Mouse (Mus musculus): ENCODE results near the gene AC134908.4.

AC134908.4 gene

DNA sequence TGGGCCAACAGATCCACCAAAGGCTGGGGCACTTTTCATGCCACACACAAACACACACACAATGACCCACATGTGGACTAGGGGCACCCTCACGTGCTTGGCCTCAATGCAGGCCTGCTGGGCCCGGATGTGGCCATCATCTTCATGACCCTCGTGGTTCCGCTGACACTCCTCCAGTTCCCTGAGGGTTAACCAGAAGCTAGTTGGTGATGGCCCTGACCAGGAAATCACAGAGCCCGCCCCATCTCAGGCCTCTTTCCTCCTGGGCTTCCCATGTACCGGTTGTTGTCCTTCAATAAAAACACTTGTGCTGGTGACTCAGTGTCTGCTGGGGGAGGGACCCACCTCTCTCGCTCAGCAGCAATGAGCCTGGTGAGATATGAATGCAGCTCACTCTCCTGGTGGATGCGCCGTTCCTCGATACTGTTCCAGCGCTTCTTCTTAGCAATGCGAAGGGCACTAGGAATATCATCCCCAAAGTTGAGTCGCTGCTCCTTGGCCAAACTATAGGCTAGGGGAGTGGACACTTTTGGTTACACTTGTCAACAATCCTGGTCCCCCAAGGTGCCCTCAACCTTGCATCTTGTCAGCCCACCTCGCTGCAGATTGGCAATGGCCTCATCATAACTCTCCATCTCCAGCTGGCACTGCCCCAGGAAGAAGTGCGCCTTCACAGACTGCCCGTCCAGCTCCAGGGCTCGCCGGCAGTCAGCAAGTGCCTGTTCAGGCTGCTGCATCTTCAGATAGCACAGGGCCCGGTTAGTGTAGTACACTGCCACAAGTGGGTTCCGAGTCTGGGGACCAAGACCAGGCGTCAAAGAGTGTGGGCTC is 36.2 kb upstream of the AC134908.4 start:
- in situ Hi-C loops (cut with MboI): no loop called here

DNA sequence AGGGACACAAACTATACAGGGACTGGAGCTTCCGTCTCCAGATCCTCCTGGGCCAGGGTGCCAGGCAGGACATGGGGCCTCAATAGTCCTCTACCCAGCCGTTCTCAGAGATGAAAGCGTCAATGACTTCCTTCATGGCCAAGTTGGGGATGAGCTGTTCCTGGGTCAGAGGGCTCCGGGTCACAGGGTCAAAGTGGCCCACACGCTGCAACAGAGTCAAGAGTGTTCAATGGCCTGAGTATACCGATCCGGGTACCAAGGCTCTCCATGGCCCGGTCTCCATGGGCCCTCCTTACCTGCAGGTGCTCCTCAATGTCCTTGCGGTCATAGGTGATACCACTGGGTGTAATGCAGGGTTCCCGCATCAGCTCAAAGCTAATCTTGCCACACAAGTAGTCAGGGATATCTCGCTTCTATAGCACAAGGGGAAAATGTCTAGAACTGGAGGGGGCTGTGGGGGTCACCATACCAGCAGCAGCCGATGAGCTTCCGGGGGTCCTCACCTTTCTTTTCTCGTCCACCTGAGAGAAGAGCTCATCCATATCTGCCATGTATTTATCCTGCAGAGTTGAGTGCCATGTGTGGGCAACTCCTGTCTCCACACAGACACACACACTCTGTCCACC is 35.5 kb upstream of the AC134908.4 start:
- in situ Hi-C loops (cut with MboI): no loop called here

DNA sequence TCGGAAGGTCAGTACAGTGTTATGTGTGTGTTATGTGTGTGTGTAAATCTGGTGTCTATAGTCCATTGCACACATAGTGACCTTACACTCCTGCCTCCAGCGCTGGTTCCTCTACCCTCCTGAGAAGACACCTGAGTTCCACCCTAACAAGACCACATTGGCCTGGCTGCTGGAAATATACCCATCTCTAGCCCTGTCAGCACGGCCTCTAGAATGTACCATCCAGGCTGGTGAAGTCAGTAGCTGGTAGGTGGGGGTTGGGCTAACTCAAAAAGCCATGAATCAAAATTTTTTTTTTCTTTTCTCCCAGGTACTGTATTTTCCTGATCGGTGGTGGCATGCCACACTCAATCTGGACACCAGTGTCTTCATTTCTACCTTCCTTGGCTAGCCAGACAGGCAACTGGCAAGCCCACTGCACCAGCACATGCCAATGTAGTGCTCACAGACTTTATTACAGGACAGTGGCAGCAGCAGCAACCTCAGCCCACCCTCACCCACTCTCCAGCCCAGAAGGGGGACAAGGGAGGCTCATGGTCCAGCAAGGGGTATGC is 34.8 kb upstream of the AC134908.4 start:
- in situ Hi-C loops (cut with MboI): no loop called here

DNA sequence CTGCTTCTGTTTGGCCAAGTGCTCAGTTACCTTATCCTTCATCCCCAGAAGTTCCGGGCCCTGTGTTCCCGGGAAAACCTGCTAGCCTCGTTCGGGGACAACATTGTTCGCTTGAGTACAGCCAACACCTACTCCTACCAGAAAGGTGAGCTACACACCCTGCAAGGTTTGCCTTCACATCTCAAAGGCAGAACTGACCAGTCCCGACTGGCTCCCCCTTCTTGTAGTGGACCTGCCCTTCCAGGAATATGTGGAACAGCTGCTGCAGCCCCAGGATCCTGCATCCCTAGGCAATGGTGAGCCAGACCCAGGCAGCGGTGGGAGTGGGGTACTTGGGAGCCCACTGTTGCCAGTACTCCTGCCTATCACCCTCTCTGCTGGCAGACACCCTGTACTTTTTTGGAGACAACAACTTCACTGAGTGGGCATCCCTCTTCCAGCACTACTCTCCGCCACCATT is 34.1 kb upstream of the AC134908.4 start:
- in situ Hi-C loops (cut with MboI): no loop called here

DNA sequence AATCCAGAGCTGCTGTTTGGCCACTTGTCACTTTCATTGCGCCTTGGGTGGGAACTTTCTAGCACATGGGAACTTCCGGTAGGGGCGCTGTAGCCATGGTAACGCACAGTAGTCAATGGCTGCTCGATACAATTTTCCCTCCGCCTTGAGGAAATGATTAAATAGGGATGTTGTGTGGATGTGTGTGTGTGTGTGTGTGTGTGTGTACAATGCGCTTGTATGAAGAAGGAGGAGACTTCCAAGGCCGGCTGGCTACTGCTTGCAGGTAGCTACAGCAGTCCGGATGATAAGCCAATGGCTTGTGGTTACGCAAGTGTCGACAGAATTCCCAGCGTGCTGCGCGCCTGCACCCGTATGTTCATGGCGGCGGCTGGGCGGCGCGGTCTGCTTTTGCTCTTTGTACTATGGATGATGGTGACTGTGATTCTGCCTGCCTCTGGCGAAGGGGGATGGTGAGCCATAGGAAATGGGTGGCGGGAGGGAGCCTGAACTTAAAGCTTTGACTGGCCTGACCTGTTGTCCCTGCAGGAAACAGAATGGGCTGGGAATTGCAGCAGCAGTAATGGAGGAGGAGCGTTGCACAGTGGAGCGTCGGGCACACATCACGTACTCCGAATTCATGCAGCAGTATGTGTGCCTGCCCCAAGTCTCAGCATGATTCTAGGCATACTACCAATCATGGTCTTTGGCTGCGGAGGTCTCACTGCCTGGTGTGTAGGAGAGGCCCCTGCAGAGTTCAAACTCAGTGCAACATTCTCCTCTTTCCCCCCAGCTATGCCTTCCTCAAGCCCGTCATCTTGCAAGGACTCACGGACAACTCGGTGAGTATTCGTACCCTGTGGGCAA is 33.5 kb upstream of the AC134908.4 start, which contains the start of gene Jmjd8:
Gene Jmjd8, plus strand, starts transcription at position 156 of the 846 bp plus-strand sequence.
- in situ Hi-C loops (cut with MboI): no loop called here

DNA sequence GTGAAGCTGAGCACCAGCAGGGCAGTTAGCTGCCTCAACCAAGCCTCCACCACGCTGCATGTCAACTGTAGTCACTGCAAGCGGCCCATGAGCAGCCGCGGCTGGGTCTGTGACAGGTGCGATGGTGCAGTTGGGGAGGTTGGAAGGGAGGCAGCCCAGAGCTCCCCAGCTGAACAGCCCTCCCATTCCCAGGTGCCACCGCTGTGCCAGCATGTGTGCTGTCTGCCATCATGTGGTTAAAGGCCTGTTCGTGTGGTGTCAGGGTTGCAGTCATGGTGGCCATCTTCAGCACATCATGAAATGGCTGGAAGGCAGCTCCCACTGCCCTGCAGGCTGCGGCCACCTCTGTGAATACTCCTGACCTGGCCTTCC is 32.8 kb upstream of the AC134908.4 start:
- in situ Hi-C loops (cut with MboI): no loop called here

DNA sequence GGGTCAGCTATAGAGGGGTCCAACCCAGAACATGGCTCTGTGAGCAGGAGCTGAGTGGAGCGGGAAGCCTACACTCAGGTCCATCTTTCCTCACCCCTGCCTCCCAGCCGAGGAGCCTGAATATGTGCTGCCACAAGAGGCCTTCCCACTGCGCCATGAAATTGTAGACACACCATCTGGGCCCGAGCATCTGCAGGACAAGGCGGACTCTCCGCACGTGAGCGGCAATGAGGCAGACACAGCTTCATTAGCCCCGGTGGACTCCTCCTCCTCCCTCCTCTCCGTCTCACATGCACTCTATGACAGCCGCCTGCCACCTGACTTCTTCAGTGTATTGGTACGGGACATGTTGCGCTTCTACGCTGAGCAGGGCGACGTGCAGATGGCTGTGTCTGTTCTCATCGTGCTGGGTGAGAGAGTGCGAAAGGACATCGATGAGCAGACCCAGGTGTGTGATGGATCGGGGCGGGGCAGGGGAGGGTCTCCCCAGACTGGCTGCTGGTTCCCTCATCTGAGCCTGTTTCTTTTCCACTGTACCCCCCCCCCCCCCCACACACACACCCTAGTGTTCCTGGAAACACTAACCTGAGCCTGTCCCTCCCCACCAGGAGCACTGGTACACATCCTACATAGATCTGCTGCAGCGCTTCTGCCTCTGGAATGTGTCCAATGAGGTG is 32.2 kb upstream of the AC134908.4 start:
- in situ Hi-C loops (cut with MboI): no loop called here

DNA sequence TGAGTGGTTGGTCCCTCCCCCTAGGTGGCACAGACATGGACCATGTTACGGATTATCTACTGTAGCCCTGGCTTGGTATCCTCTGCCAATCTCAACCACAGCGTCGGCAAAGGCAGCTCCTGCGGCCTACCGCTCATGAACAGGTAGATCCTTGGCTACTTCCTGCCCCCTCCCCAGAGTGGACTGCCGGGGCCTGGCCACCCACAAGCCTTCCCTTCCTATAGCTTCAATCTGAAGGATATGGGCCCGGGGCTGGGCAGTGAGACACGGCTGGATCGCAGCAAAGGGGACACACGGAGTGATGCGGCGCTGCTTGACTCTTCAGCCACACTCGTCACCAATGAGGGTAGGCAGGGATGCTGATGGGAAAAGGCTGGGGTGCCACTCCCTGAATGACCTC is 31.6 kb upstream of the AC134908.4 start:
- in situ Hi-C loops (cut with MboI): no loop called here

DNA sequence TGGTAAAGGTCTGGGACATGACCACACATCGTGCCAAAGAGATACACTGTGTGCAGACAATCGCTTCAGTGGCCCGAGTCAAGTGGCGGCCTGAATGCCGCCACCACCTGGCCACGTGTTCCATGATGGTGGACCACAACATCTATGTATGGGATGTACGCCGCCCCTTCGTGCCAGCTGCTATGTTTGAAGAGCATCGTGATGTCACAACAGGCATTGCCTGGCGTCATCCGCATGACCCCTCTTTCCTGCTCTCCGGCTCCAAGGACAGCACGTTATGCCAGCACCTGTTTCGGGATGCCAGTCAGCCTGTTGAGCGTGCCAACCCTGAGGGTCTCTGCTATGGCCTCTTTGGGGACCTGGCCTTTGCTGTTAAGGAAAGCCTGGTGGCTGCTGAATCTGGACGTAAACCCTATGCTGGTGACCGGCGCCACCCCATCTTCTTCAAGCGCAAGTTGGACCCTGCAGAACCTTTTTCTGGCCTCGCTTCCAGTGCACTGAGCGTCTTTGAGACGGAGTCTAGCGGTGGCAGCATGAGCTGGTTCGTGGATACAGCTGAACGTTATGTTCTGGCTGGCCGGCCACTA is 30.6 kb upstream of the AC134908.4 start:
- in situ Hi-C loops (cut with MboI): no loop called here

DNA sequence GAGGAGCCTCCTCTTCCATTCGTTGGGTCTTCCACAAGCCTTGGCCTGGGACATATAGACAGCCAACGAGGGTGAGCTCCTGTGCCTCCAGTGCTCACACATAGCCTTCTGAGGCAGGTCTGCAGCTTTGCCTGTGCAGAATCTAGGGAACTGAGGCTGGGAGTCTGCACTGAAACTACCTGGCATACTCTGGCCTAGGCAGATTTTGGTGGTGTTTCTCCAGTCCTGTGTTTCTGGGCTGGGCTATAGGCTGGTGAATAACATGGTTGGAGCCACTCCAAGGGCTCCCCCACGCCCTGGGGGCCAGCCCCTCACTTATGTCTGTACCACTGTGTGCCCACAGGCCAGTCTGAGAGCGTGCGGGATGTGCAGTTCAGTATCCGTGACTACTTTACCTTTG is 29.9 kb upstream of the AC134908.4 start:
- in situ Hi-C loops (cut with MboI): no loop called here

DNA sequence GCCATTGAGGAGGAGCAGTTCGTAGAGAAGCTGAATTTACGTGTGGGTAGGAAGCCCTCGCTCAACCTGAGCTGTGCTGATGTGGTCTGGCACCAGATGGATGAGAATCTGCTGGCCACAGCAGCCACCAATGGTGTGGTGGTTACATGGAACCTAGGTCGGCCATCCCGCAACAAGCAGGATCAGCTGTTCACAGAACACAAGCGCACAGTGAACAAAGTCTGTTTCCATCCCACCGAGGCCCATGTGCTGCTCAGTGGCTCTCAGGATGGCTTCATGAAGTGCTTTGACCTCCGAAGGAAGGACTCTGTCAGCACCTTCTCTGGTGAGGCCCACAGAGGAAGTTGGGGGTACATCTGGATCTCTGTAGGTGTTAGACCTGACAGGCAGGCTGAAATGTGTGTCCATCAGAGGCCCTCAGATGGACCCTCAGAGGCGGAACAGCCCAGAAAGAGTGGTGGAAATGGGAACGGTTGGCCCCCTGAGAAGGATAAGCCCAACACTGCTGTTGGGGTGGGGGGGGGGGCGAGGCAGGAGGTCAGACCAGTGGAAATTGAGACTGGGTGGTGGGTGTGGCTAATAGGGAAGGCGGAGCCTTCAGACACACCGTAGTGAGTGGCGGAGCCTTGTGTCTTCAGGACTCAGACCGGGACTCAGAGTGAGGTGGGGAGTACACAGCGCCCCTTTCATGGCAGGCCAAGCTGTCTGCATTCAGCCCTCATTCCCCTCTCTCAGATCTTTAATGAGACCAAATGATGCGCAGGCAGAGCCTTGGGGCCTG is 29.1 kb upstream of the AC134908.4 start:
- in situ Hi-C loops (cut with MboI): no loop called here

DNA sequence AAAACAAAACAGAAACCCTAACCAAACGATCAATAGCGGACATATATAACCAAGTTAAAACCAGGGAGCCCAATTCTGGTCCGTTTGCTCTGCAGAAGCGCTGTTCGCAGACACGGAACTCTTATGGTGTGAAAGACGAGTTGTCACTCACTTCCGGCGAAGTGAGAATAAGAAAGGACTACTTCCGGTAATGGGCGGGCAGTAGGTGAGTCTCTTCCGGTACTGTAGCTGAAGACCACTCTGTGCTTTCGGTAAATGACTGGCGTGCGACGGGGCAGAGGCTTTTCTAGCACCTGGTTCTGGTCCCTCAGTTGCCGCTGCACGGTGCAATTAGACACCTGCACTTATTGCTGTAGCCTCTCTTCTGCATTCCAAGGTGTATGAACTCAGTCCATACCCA is 28.0 kb upstream of the AC134908.4 start, which contains the start of gene Wdr24:
Gene Wdr24, plus strand, starts transcription at position 176 of the 400 bp plus-strand sequence.
- in situ Hi-C loops (cut with MboI): no loop called here

DNA sequence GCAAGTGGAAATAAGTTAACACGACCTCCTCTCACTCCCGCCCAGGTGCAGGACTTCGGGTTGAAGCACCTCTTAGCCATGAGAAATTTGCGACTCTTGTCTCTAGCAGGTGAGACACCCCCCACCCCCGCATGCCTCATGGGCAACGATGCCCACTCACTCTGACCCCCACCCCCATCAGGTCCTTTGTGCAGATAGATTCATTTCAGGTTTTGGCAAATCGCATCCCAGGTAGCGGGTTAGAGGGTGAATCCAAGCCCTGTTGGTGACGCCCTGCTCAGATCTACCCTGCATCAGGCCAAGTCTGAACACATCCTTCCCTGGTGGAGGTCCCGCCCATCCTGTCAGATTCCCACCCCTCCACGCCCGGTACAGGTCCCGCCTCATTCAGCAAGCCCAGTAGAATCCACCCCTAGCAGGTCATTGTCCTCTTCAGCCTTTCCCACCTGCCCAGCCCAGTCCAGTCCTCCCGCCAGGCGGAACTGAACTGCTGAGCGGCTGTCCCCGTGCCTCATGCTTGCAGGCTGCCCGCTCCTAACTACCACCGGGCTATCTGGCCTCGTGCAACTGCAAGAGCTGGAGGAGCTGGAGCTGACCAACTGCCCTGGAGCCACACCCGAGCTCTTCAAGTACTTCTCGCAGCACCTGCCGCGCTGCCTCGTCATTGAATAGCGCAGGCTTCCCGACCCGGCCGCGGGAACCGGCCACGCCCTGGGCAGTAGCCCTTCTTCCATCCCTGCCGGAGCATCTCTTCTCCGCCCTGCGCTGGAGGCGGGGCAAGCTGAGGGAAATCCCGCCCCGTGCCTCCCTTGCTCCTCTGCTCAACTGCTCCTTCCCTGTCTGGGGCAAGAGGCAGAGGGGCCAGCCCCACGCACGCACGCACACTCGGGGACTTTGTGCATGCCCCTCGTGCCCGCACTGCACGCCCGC is 23.7 kb upstream of the AC134908.4 start:
- in situ Hi-C loops (cut with MboI): no loop called here

DNA sequence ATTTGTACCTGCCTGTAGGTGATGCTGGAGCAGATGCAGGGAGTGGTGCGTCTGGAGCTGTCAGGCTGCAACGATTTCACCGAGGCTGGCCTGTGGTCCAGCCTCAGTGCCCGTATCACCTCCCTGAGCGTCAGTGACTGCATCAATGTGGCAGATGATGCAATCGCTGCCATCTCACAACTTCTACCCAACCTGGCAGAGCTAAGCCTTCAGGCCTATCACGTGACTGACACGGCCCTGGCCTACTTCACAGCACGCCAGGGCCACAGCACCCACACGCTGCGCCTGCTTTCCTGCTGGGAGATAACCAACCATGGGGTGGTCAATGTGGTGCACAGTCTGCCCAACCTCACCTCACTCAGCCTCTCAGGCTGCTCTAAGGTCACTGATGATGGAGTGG is 22.2 kb upstream of the AC134908.4 start:
- in situ Hi-C loops (cut with MboI): no loop called here

DNA sequence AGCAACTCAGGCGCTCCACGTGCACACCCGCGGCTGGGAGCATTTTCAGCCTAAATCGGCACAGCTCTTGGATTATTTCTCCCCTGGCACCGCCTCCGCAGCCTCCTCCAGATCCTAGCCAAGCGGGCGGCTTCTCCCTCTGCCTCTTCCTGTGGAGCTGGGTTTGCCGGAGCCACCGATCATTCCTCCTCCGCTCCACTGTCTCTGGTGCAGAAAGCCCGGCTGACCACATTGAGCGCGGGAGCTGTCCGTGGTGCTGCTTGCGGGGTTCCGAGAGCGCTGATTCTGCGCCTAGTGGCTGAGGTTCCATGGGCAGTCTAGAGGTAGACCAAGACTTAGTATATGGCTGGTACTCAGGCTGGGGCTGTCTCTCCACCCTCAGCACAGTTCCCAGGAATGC is 18.0 kb upstream of the AC134908.4 start:
- in situ Hi-C loops (cut with MboI): no loop called here

DNA sequence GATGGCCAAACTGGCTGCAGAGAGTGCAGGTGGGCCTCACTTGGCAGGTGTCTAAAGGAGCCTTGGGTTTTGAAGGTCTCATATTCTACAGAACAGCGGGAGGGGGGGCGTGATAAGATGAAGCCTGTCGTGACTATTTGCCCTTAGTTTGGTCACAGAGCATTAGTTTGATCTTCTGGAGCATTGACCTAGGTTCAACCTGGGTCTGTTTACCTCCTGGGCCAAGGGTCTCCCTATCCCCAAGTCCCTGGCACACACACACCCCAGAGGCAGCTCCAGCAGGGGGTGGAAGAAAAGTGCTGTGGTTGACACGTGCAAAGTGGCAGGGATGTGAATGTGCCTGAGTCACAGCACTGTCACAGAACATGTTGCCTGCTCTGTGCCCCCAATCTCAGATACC is 15.4 kb upstream of the AC134908.4 start:
- in situ Hi-C loops (cut with MboI): no loop called here

DNA sequence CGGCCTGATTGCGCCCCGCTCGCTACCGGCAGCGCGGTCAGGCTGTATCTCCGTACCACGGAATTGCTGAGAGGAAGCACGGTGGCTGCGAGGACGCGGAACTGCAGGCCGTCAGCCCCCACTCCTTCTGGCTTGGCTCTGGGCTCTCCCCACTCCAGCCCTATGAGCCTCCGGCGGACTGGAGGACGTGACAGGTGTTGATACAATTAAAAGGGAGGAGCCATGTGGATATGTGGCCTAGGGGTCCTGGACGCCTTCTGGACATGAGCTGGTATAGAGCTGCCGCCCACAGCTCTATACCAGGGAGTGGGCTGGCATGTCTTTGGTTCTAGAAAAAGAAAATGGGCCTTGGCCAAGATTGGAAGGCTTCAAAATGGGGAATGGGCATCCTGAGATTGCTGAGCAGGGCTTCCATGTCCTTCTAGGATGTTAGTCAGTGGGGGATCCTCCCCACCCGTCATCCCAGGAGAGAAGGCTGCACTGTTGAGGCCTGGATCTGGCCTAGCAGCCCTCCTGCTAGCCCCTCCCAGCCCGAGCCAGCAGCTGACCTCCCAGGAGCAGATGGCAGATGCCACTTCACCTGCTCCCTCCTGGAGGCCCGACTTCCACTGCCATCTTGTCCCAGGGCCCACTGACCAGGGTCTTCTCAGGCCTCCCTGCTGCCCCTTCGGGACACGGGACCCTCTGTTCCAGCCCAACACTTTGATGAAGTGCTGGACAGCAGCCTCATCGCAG is 14.3 kb upstream of the AC134908.4 start:
- in situ Hi-C loops (cut with MboI): no loop called here

DNA sequence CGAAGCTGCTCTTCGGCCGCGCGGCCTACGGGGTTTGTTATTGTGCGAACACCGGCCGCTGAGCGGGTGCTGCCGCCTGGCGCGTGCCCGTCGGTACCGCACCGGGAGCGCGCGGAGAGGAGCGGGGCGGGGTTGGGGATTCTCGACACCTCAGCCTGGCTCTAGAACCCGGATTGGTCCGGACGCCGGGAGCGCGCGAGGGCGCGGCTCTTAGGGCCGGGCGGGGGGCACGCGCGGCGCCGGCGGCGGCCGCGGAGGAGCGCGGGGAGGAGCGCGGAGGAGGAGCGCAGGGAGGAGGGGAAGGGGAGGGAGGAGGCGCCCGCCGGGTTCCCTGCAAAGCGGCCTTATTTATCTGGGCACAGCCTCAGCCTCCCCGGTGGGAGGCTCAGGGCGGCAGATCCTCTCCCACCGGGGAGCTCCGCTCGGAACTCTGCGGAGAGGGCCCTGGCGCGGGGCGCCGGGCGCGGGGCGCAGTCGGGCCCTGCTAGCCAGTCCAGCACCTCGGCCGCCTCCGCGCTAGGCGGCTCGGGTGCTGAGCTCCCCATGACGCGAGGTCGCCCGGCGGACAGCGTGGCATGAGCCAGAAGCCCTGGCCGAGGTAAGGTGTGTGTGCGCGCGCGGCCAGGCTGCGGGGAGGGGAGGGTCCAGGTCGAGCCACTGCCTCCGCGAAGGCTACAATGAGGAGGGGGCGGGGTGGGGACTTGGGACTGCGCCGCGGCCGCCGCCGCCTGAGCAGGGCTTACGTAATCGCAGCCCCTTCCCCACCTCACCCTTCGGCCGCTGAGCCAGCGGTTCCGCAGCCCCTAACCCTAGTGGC is 13.5 kb upstream of the AC134908.4 start, which contains the start of gene Fbxl16:
Gene Fbxl16, plus strand, starts transcription at position 297 of the 817 bp plus-strand sequence.
- in situ Hi-C loops (cut with MboI): no loop called here

Measured in mature B cell (primary cell).